Mouse (Mus musculus): ENCODE data around the gene Sec61g.
"Not testable (repeated sequence)": the region's sequence is repeated elsewhere in the genome, so short reads cannot be mapped to it uniquely, and the experiment has no call there.

Sec61g gene

GRCm38 (mm10) chr11:16508052-16508654 is at the start of gene Sec61g:
Sec61g (minus strand) TSS chr11:16508484.
- peak; percentile 84 for DNase-seq (ENCODE audit: low read depth, low spot score)

- DNase-seq (ENCODE audit: low read depth, low spot score), result no peak
Observed at GRCm38 (mm10) chr11:16546421-16547163, 38.3 kb upstream of the Sec61g start.

- no peak for DNase-seq (ENCODE audit: low read depth, low spot score)
Observed at GRCm38 (mm10) chr11:16537379-16537778, 29.1 kb upstream of the Sec61g start.

GRCm38 (mm10) chr11:16534582-16535553 is 26.6 kb upstream of the Sec61g start:
- no peak for DNase-seq (ENCODE audit: low read depth, low spot score)

- DNase-seq (ENCODE audit: low read depth, low spot score), result no peak
Observed at GRCm38 (mm10) chr11:16532877-16533276, 24.6 kb upstream of the Sec61g start.

- no peak for DNase-seq (ENCODE audit: low read depth, low spot score)
Observed at GRCm38 (mm10) chr11:16528909-16529308, 20.6 kb upstream of the Sec61g start.

GRCm38 (mm10) chr11:16528391-16528790 is 20.1 kb upstream of the Sec61g start:
- DNase-seq (ENCODE audit: low read depth, low spot score), result no peak

GRCm38 (mm10) chr11:16527743-16528142 is 19.5 kb upstream of the Sec61g start:
- DNase-seq (ENCODE audit: low read depth, low spot score), result no peak

- no peak for DNase-seq (ENCODE audit: low read depth, low spot score)
Observed at GRCm38 (mm10) chr11:16526467-16526866, 18.2 kb upstream of the Sec61g start.

- DNase-seq (ENCODE audit: low read depth, low spot score), result no peak
Observed at GRCm38 (mm10) chr11:16525724-16526123, 17.4 kb upstream of the Sec61g start.

- no peak for DNase-seq (ENCODE audit: low read depth, low spot score)
Observed at GRCm38 (mm10) chr11:16524917-16525640, 16.8 kb upstream of the Sec61g start.

GRCm38 (mm10) chr11:16515081-16515480 is 6.8 kb upstream of the Sec61g start:
- DNase-seq (ENCODE audit: low read depth, low spot score), result not testable (repeated sequence)

GRCm38 (mm10) chr11:16514221-16514620 is 5.9 kb upstream of the Sec61g start:
- not testable (repeated sequence) for DNase-seq (ENCODE audit: low read depth, low spot score)

GRCm38 (mm10) chr11:16507385-16508051 is 766 bp downstream of the Sec61g start:
- DNase-seq (ENCODE audit: low read depth, low spot score), result no peak

GRCm38 (mm10) chr11:16505999-16506398 is 2.3 kb downstream of the Sec61g start:
- no peak for DNase-seq (ENCODE audit: low read depth, low spot score)

GRCm38 (mm10) chr11:16503150-16503549 is 5.1 kb downstream of the Sec61g start:
- no peak for DNase-seq (ENCODE audit: low read depth, low spot score)

- no peak for DNase-seq (ENCODE audit: low read depth, low spot score)
Observed at GRCm38 (mm10) chr11:16502744-16503143, 5.5 kb downstream of the Sec61g start.

GRCm38 (mm10) chr11:16498756-16499680 is 9.3 kb downstream of the Sec61g start:
- DNase-seq (ENCODE audit: low read depth, low spot score), result no peak
